ENCODE assay signal across 13 mouse cellular contexts in genomic region chr7:97346111-97346821, GRCm38 (mm10). TPM values are rescaled to one million over a fixed set of nuclear protein-coding genes. Genes with fewer than 3 reads are reported as not detected.
DNase-seq lines count a peak whose midpoint lies in the region; ATAC-seq and TF ChIP-seq lines count a peak whose summit lies in the region.
"Had no signal": no experiment of that assay in that cellular context is flagged by ENCODE, and none has a peak within 500 bp of the region (broad histone marks: within the 10 kb centered on the region; RNA-seq: fewer than 3 reads in every experiment).

No protein-coding gene starts in this region.

- ATAC-seq in hindbrain, embryonic 16.5 days, result no peak
- no peak for ATAC-seq in hindbrain, embryonic 11.5 days (ENCODE audit: low FRiP score)
- no peak for ATAC-seq in intestine, postnatal 0 days
- ATAC-seq: CD4-positive, CD25-positive, alpha-beta regulatory T cell, adult 4 months had no signal

- DNase-seq in hindbrain, embryonic 11.5 days (ENCODE audit: low spot score), result no peak
- DNase-seq in urinary bladder, adult 2 months (ENCODE audit: low spot score), result peak; percentile 12
- no peak for DNase-seq in urinary bladder, postnatal 4 days (ENCODE audit: low spot score in 2 of 2)
- peak; percentile 26 for DNase-seq in liver
- no peak for DNase-seq in thymus, postnatal 36 days
- DNase-seq: heart, adult 18-20 months; kidney, adult 8-10 months had no signal

- WGBS in hindbrain, embryonic 16.5 days, result 64% methylated on average over 9 of the region's 9 CpGs
- WGBS in hindbrain, embryonic 11.5 days, result 78% methylated on average over 9 of the region's 9 CpGs
- 84% methylated on average over 9 of the region's 9 CpGs for WGBS in intestine, postnatal 0 days

- H3K27me3 ChIP-seq in hindbrain, embryonic 16.5 days (replicated peaks; ENCODE audit: control insufficient read depth, insufficient read depth, low read length), result no peaks in the 10 kb centered on the region
- H3K27me3 ChIP-seq in hindbrain, embryonic 11.5 days (ENCODE audit: control insufficient read depth, insufficient read depth, low read length), result no peaks in the 10 kb centered on the region
- H3K27me3 ChIP-seq in intestine, postnatal 0 days (replicated peaks; ENCODE audit: control insufficient read depth, insufficient read depth, low read length), result no peaks in the 10 kb centered on the region
- H3K27me3 ChIP-seq: embryonic facial prominence, embryonic 15.5 days had no signal

- no peak overlapping the region for H3K4me2 ChIP-seq in hindbrain, embryonic 16.5 days (ENCODE audit: low read length)
- H3K4me2 ChIP-seq in hindbrain, embryonic 11.5 days (replicated peaks; ENCODE audit: low read depth, low read length), result no peak overlapping the region
- no peak overlapping the region for H3K4me2 ChIP-seq in intestine, postnatal 0 days (replicated peaks; ENCODE audit: low read depth)
- H3K4me2 ChIP-seq: embryonic facial prominence, embryonic 15.5 days; lung, embryonic 14.5 days had no signal

- H3K27ac ChIP-seq in hindbrain, embryonic 16.5 days (ENCODE audit: low read depth, low read length), result peak overlapping the region; percentile 25; the same call in 1 of the 2 replicates
- no peak overlapping the region for H3K27ac ChIP-seq in hindbrain, embryonic 11.5 days (ENCODE audit: low read depth, low read length)
- no peak overlapping the region for H3K27ac ChIP-seq in intestine, postnatal 0 days (ENCODE audit: low read depth, low read length)

- no peak for TF ChIP-seq CTCF in intestine, postnatal 0 days (IDR thresholded peaks at IDR 0.05; ENCODE audit: low read depth)

- H3K4me3 ChIP-seq in hindbrain, embryonic 16.5 days (ENCODE audit: low read length), result no peak overlapping the region
- H3K4me3 ChIP-seq in hindbrain, embryonic 11.5 days (ENCODE audit: low read depth, low read length), result no peak overlapping the region
- H3K4me3 ChIP-seq in intestine, postnatal 0 days (ENCODE audit: low read depth, low read length), result no peak overlapping the region
- H3K4me3 ChIP-seq: embryonic facial prominence, embryonic 15.5 days; megakaryocyte, embryonic 14.5 days had no signal

- peaks cover 3% of the 10 kb centered on the region for H3K36me3 ChIP-seq in hindbrain, embryonic 16.5 days (ENCODE audit: control insufficient read depth, insufficient read depth, low read length)
- no peaks in the 10 kb centered on the region for H3K36me3 ChIP-seq in hindbrain, embryonic 11.5 days (ENCODE audit: control insufficient read depth, insufficient read depth, low read length)
- peaks cover 10% of the 10 kb centered on the region; the same call in 1 of the 2 replicates for H3K36me3 ChIP-seq in intestine, postnatal 0 days (ENCODE audit: control insufficient read depth, insufficient read depth)

- H3K4me1 ChIP-seq in hindbrain, embryonic 16.5 days (ENCODE audit: control insufficient read depth, insufficient read depth, low read depth, low read length), result peaks cover 11% of the 10 kb centered on the region
- no peaks in the 10 kb centered on the region for H3K4me1 ChIP-seq in hindbrain, embryonic 11.5 days (replicated peaks; ENCODE audit: control insufficient read depth, insufficient read depth, low read length)
- no peaks in the 10 kb centered on the region; the same call in 1 of the 2 replicates for H3K4me1 ChIP-seq in intestine, postnatal 0 days (replicated peaks; ENCODE audit: control insufficient read depth, insufficient read depth, low read length)

- no peaks in the 10 kb centered on the region for H3K9me3 ChIP-seq in hindbrain, embryonic 16.5 days (ENCODE audit: control insufficient read depth, low read length)
- no peaks in the 10 kb centered on the region for H3K9me3 ChIP-seq in hindbrain, embryonic 11.5 days (ENCODE audit: control insufficient read depth, low read length)
- no peaks in the 10 kb centered on the region for H3K9me3 ChIP-seq in intestine, postnatal 0 days (ENCODE audit: control insufficient read depth)
- H3K9me3 ChIP-seq: embryonic facial prominence, embryonic 15.5 days; megakaryocyte, embryonic 14.5 days had no signal

- H3K9ac ChIP-seq in hindbrain, embryonic 16.5 days (ENCODE audit: low read depth, low read length), result no peak overlapping the region
- H3K9ac ChIP-seq in hindbrain, embryonic 11.5 days (ENCODE audit: low read depth, low read length), result no peak overlapping the region
- no peak overlapping the region for H3K9ac ChIP-seq in intestine, postnatal 0 days (ENCODE audit: low read depth, low read length)
- H3K9ac ChIP-seq: embryonic facial prominence, embryonic 15.5 days; lung, embryonic 14.5 days had no signal

RNA-seq across cellular contexts. Expression of gene Kctd21, which starts 14.1 kb away (rescaled TPM):
- 7.7 and 7.9 TPM in 2 replicates for polyA plus RNA-seq in hindbrain, embryonic 16.5 days (2015; fragmentation: Nextera tagmentation; extraction: Ambion mirVana)
- 6.1 and 6.8 TPM in 2 replicates for polyA plus RNA-seq in hindbrain, embryonic 11.5 days (2014; fragmentation: Nextera tagmentation; extraction: Ambion mirVana)
- 9.2 TPM in 2 replicates for polyA plus RNA-seq in urinary bladder, adult 2 months (2012; rRNA removed)
- 1.4 TPM in 2 replicates for polyA plus RNA-seq in intestine, postnatal 0 days (2015; fragmentation: Nextera tagmentation; extraction: Ambion mirVana)

RNA-seq across cellular contexts. Expression of gene Usp35, which starts 14.4 kb away (rescaled TPM):
- 3.0 and 3.2 TPM in 2 replicates for polyA plus RNA-seq in hindbrain, embryonic 16.5 days (2015; fragmentation: Nextera tagmentation; extraction: Ambion mirVana)
- 2.7 and 2.9 TPM in 2 replicates for polyA plus RNA-seq in hindbrain, embryonic 11.5 days (2014; fragmentation: Nextera tagmentation; extraction: Ambion mirVana)
- polyA plus RNA-seq in urinary bladder, adult 2 months (2012; rRNA removed), result 7.5 and 9.3 TPM in 2 replicates
- 0.41 and 0.48 TPM in 2 replicates for polyA plus RNA-seq in intestine, postnatal 0 days (2015; fragmentation: Nextera tagmentation; extraction: Ambion mirVana)

RNA-seq across cellular contexts. Expression of gene Alg8, which starts 25.1 kb away (rescaled TPM):
- 13.1 and 14.5 TPM in 2 replicates for polyA plus RNA-seq in hindbrain, embryonic 16.5 days (2015; fragmentation: Nextera tagmentation; extraction: Ambion mirVana)
- polyA plus RNA-seq in hindbrain, embryonic 11.5 days (2014; fragmentation: Nextera tagmentation; extraction: Ambion mirVana), result 31.9 and 33.3 TPM in 2 replicates
- polyA plus RNA-seq in urinary bladder, adult 2 months (2012; rRNA removed), result 11.0 and 14.4 TPM in 2 replicates
- polyA plus RNA-seq in intestine, postnatal 0 days (2015; fragmentation: Nextera tagmentation; extraction: Ambion mirVana), result 14.5 and 15.7 TPM in 2 replicates

RNA-seq across cellular contexts. Expression of gene Ndufc2, which starts 53.5 kb away (rescaled TPM):
- 431 and 501 TPM in 2 replicates for polyA plus RNA-seq in hindbrain, embryonic 16.5 days (2015; fragmentation: Nextera tagmentation; extraction: Ambion mirVana)
- polyA plus RNA-seq in hindbrain, embryonic 11.5 days (2014; fragmentation: Nextera tagmentation; extraction: Ambion mirVana), result 344 and 352 TPM in 2 replicates
- polyA plus RNA-seq in urinary bladder, adult 2 months (2012; rRNA removed), result 148 and 154 TPM in 2 replicates
- polyA plus RNA-seq in intestine, postnatal 0 days (2015; fragmentation: Nextera tagmentation; extraction: Ambion mirVana), result 517 and 549 TPM in 2 replicates

Comparison
In these comparisons a context has a peak if more than half of its experiments do, and no peak if none do; other contexts are left out.
1. DNase-seq: peak in urinary bladder, adult 2 months (single experiment) and liver (single experiment); none in hindbrain, embryonic 11.5 days (single experiment), urinary bladder, postnatal 4 days (0 of 2) and thymus, postnatal 36 days (0 of 2).